Mouse (Mus musculus): Measurements from ENCODE around the gene Ip6k3.

- no peak for TF ChIP-seq CTCF (IDR thresholded peaks at IDR 0.05; ENCODE audit: borderline replicate concordance, insufficient read depth, low read length)
- no peak for TF ChIP-seq POLR2A (IDR thresholded peaks at IDR 0.05; ENCODE audit: low read depth, low read length)
These were observed 21.2 kb downstream of the Ip6k3 start for GRCm38 (mm10) chr17:27146323-27146923.
